14 mouse cellular contexts compared by ENCODE assay signal in genomic region chr8:117516876-117517565, GRCm38 (mm10). TPM values are rescaled to one million over a fixed set of nuclear protein-coding genes. Genes with fewer than 3 reads are reported as not detected.
DNase-seq lines count a peak whose midpoint lies in the region; ATAC-seq and TF ChIP-seq lines count a peak whose summit lies in the region.
"Had no signal": no experiment of that assay in that cellular context is flagged by ENCODE, and none has a peak within 500 bp of the region (broad histone marks: within the 10 kb centered on the region; RNA-seq: fewer than 3 reads in every experiment).

No protein-coding gene starts in this region.

- H3K27me3 ChIP-seq in intestine, embryonic 15.5 days (replicated peaks), result no peaks in the 10 kb centered on the region
- H3K27me3 ChIP-seq in intestine, embryonic 16.5 days (replicated peaks; ENCODE audit: control insufficient read depth, insufficient read depth, low read length), result no peaks in the 10 kb centered on the region
- H3K27me3 ChIP-seq in midbrain, embryonic 16.5 days (ENCODE audit: control insufficient read depth, insufficient read depth, low read depth, low read length), result no peaks in the 10 kb centered on the region
- no peaks in the 10 kb centered on the region for H3K27me3 ChIP-seq in midbrain, embryonic 13.5 days
- no peaks in the 10 kb centered on the region for H3K27me3 ChIP-seq in stomach, postnatal 0 days (ENCODE audit: control insufficient read depth, insufficient read depth, low read length)
- H3K27me3 ChIP-seq: forebrain, embryonic 12.5 days; heart, embryonic 13.5 days; hindbrain, embryonic 13.5 days had no signal

- no peaks in the 10 kb centered on the region for H3K9me3 ChIP-seq in intestine, embryonic 15.5 days
- no peaks in the 10 kb centered on the region for H3K9me3 ChIP-seq in intestine, embryonic 16.5 days (ENCODE audit: control insufficient read depth, low read length)
- no peaks in the 10 kb centered on the region for H3K9me3 ChIP-seq in midbrain, embryonic 16.5 days (replicated peaks; ENCODE audit: control insufficient read depth, low read length, poor library complexity, severe bottlenecking)
- H3K9me3 ChIP-seq in midbrain, embryonic 13.5 days, result no peaks in the 10 kb centered on the region
- H3K9me3 ChIP-seq in stomach, postnatal 0 days (ENCODE audit: control insufficient read depth, low read length), result no peaks in the 10 kb centered on the region
- H3K9me3 ChIP-seq: forebrain, embryonic 12.5 days; heart, embryonic 13.5 days; hindbrain, embryonic 13.5 days had no signal

- H3K9ac ChIP-seq in intestine, embryonic 15.5 days, result no peak overlapping the region
- H3K9ac ChIP-seq in intestine, embryonic 16.5 days (ENCODE audit: low read depth, low read length), result no peak overlapping the region
- H3K9ac ChIP-seq in midbrain, embryonic 16.5 days (ENCODE audit: low read depth, low read length), result 0 out of 2 replicates have a peak overlapping the region, but pooled peaks have one; percentile 6
- H3K9ac ChIP-seq in midbrain, embryonic 13.5 days (replicated peaks), result no peak overlapping the region
- H3K9ac ChIP-seq in stomach, postnatal 0 days (ENCODE audit: low read length), result no peak overlapping the region
- H3K9ac ChIP-seq: forebrain, embryonic 12.5 days; heart, embryonic 13.5 days; hindbrain, embryonic 13.5 days had no signal

- H3K4me2 ChIP-seq in intestine, embryonic 15.5 days (replicated peaks), result no peak overlapping the region
- no peak overlapping the region for H3K4me2 ChIP-seq in intestine, embryonic 16.5 days (ENCODE audit: low read depth, low read length)
- H3K4me2 ChIP-seq in midbrain, embryonic 16.5 days (ENCODE audit: low read length), result no peak overlapping the region
- no peak overlapping the region for H3K4me2 ChIP-seq in midbrain, embryonic 13.5 days (replicated peaks)
- no peak overlapping the region for H3K4me2 ChIP-seq in stomach, postnatal 0 days (replicated peaks; ENCODE audit: low read depth)
- H3K4me2 ChIP-seq: forebrain, embryonic 12.5 days; heart, embryonic 13.5 days; hindbrain, embryonic 13.5 days had no signal

- DNase-seq in kidney, postnatal 14 days, result peak; percentile 9
- DNase-seq in stomach, postnatal 0 days (ENCODE audit: low spot score), result no peak
- DNase-seq in cerebellum, adult 9-10 months, result no peak
- DNase-seq in liver, result no peak
- DNase-seq: cerebellum, adult 2 months; embryo, embryonic 11 days; retina, postnatal 1 day had no signal

- ATAC-seq in intestine, embryonic 15.5 days, result no peak
- no peak for ATAC-seq in intestine, embryonic 16.5 days
- no peak for ATAC-seq in midbrain, embryonic 16.5 days
- no peak for ATAC-seq in midbrain, embryonic 13.5 days
- ATAC-seq in stomach, postnatal 0 days (ENCODE audit: low FRiP score, low TSS enrichment), result no peak

- 68% methylated on average over 14 of the region's 14 CpGs for WGBS in intestine, embryonic 15.5 days
- 66% methylated on average over 14 of the region's 14 CpGs for WGBS in intestine, embryonic 16.5 days
- 74% methylated on average over 14 of the region's 14 CpGs for WGBS in midbrain, embryonic 16.5 days
- WGBS in midbrain, embryonic 13.5 days, result 71% methylated on average over 14 of the region's 14 CpGs
- 61% methylated on average over 14 of the region's 14 CpGs for WGBS in stomach, postnatal 0 days

- TF ChIP-seq CTCF in stomach, postnatal 0 days (IDR thresholded peaks at IDR 0.05; ENCODE audit: low read depth), result no peak

- 0 out of 2 replicates have a peak overlapping the region, but pooled peaks have one; percentile 19 for H3K27ac ChIP-seq in intestine, embryonic 15.5 days
- no peak overlapping the region for H3K27ac ChIP-seq in intestine, embryonic 16.5 days (ENCODE audit: low read length)
- no peak overlapping the region for H3K27ac ChIP-seq in midbrain, embryonic 16.5 days (ENCODE audit: low read length)
- no peak overlapping the region for H3K27ac ChIP-seq in midbrain, embryonic 13.5 days
- 0 out of 2 replicates have a peak overlapping the region, but pooled peaks have one; percentile 6 for H3K27ac ChIP-seq in stomach, postnatal 0 days (replicated peaks)
- H3K27ac ChIP-seq: forebrain, embryonic 12.5 days; heart, embryonic 13.5 days; hindbrain, embryonic 13.5 days had no signal

- no peak for TF ChIP-seq EP300 in stomach, postnatal 0 days (optimal IDR thresholded peaks at IDR 0.05)

- no peaks in the 10 kb centered on the region for H3K36me3 ChIP-seq in intestine, embryonic 15.5 days
- H3K36me3 ChIP-seq in intestine, embryonic 16.5 days (ENCODE audit: control insufficient read depth, insufficient read depth, low read length), result no peaks in the 10 kb centered on the region
- no peaks in the 10 kb centered on the region for H3K36me3 ChIP-seq in midbrain, embryonic 16.5 days (ENCODE audit: control insufficient read depth, insufficient read depth, low read length)
- no peaks in the 10 kb centered on the region for H3K36me3 ChIP-seq in midbrain, embryonic 13.5 days
- H3K36me3 ChIP-seq in stomach, postnatal 0 days (ENCODE audit: control insufficient read depth, insufficient read depth, low read length), result no peaks in the 10 kb centered on the region
- H3K36me3 ChIP-seq: forebrain, embryonic 12.5 days; heart, embryonic 13.5 days; hindbrain, embryonic 13.5 days had no signal

- H3K4me3 ChIP-seq in intestine, embryonic 15.5 days (replicated peaks), result no peak overlapping the region
- H3K4me3 ChIP-seq in intestine, embryonic 16.5 days (ENCODE audit: low read length), result no peak overlapping the region
- H3K4me3 ChIP-seq in midbrain, embryonic 16.5 days (ENCODE audit: low read depth, low read length), result no peak overlapping the region
- H3K4me3 ChIP-seq in midbrain, embryonic 13.5 days (replicated peaks), result no peak overlapping the region
- no peak overlapping the region for H3K4me3 ChIP-seq in stomach, postnatal 0 days (ENCODE audit: low read depth, low read length)
- H3K4me3 ChIP-seq: forebrain, embryonic 12.5 days; heart, embryonic 13.5 days; hindbrain, embryonic 13.5 days had no signal

- peaks cover 3% of the 10 kb centered on the region; the same call in 1 of the 2 replicates for H3K4me1 ChIP-seq in intestine, embryonic 15.5 days (replicated peaks)
- no peaks in the 10 kb centered on the region for H3K4me1 ChIP-seq in intestine, embryonic 16.5 days (ENCODE audit: control insufficient read depth, insufficient read depth, low read length)
- H3K4me1 ChIP-seq in midbrain, embryonic 16.5 days (ENCODE audit: control insufficient read depth, insufficient read depth, low read length), result no peaks in the 10 kb centered on the region
- H3K4me1 ChIP-seq in midbrain, embryonic 13.5 days (replicated peaks), result no peaks in the 10 kb centered on the region
- H3K4me1 ChIP-seq in stomach, postnatal 0 days (replicated peaks; ENCODE audit: control insufficient read depth, insufficient read depth), result no peaks in the 10 kb centered on the region
- H3K4me1 ChIP-seq: forebrain, embryonic 12.5 days; hindbrain, embryonic 13.5 days had no signal

RNA-seq across cellular contexts. Expression of gene Plcg2, which starts 18.9 kb away (rescaled TPM):
- 4.1 and 4.2 TPM in 2 replicates for polyA plus RNA-seq in intestine, embryonic 15.5 days (2015; fragmentation: Nextera tagmentation; extraction: Ambion mirVana)
- polyA plus RNA-seq in intestine, embryonic 16.5 days (2015; fragmentation: Nextera tagmentation; extraction: Ambion mirVana), result 3.6 and 3.7 TPM in 2 replicates
- 0.89 and 1.2 TPM in 2 replicates for polyA plus RNA-seq in midbrain, embryonic 16.5 days (2015; fragmentation: Nextera tagmentation; extraction: Ambion mirVana)
- 0.90 and 1.0 TPM in 2 replicates for polyA plus RNA-seq in midbrain, embryonic 13.5 days (2015; fragmentation: Nextera tagmentation; extraction: Ambion mirVana)
- 2.3 and 2.4 TPM in 2 replicates for polyA plus RNA-seq in stomach, postnatal 0 days (2015; fragmentation: Nextera tagmentation; extraction: Ambion mirVana)

Comparison
In these comparisons a context has a peak if more than half of its experiments do, and no peak if none do; other contexts are left out.
1. H3K27ac ChIP-seq: peak in intestine, embryonic 15.5 days (single experiment) and stomach, postnatal 0 days (single experiment); none in intestine, embryonic 16.5 days (single experiment), midbrain, embryonic 16.5 days (single experiment) and midbrain, embryonic 13.5 days (single experiment).